Mouse (Mus musculus) stomach, embryonic 15.5 days (tissue): ENCODE data around the gene Ndufb5. TPM values are rescaled to one million over a fixed set of nuclear protein-coding genes. Genes with fewer than 3 reads are reported as not detected.
"Not testable (repeated sequence)": the region's sequence is repeated elsewhere in the genome, so short reads cannot be mapped to it uniquely, and the experiment has no call there.

Source experiments
- ATAC-seq: fragments of 200-750 bp; cut with Nextera tagmentation; 2 replicates; pipeline ENCODE4 v1.8.0; 2017; ENCODE audit warnings: low read depth, moderate number of reproducible peaks, moderate TSS enrichment; ENCODE audit not compliant: insufficient read depth, low FRiP score
- H3K27ac ChIP-seq: fragments of 300-500 bp; sonication (generic); 2 replicates; pipeline ENCODE4 v1.5.1; 2015; ENCODE audit warnings: mild to moderate bottlenecking, inconsistent platforms
- H3K27me3 ChIP-seq: fragments of 300-500 bp; sonication (generic); replicated peaks from 2 replicates; pipeline ENCODE4 v1.6.1; 2015; ENCODE audit warnings: inconsistent platforms
- H3K36me3 ChIP-seq: fragments of 300-500 bp; sonication (generic); 2 replicates; pipeline ENCODE4 v1.6.1; 2015; ENCODE audit warnings: inconsistent platforms
- H3K4me1 ChIP-seq: fragments of 300-500 bp; sonication (generic); 2 replicates; pipeline ENCODE4 v1.6.1; 2015; ENCODE audit warnings: inconsistent platforms
- H3K4me2 ChIP-seq: fragments of 300-500 bp; sonication (generic); 2 replicates; pipeline ENCODE4 v1.6.1; 2015; ENCODE audit warnings: mild to moderate bottlenecking, inconsistent platforms
- H3K4me3 ChIP-seq: fragments of 300-500 bp; sonication (generic); replicated peaks from 2 replicates; pipeline ENCODE4 v1.5.1; 2015; ENCODE audit warnings: inconsistent platforms
- H3K9ac ChIP-seq: fragments of 300-500 bp; sonication (generic); 2 replicates; pipeline ENCODE4 v1.6.1; 2015; ENCODE audit warnings: inconsistent platforms
- H3K9me3 ChIP-seq: fragments of 300-500 bp; sonication (generic); 2 replicates; pipeline ENCODE4 v1.6.1; 2016; ENCODE audit warnings: inconsistent platforms
- WGBS: fragments of 180-500 bp; shearing (Covaris S2); methylation state at CpG from one replicate; pipeline ENCODE4 v1.1.7; 2015; 5-methylcytosine and 5-hydroxymethylcytosine counted together
- polyA plus RNA-seq: library from polyadenylated mRNA; unstranded; fragments of >200 nt; fragmentation: Nextera tagmentation; extraction: Ambion mirVana; gene quantifications from 2 replicates; pipeline ENCODE4 v1.2.1, GENCODE M21; 2015

The Ndufb5 gene
- polyA plus RNA-seq, 1 experiment from 2014 or later, result 288 TPM

DNA sequence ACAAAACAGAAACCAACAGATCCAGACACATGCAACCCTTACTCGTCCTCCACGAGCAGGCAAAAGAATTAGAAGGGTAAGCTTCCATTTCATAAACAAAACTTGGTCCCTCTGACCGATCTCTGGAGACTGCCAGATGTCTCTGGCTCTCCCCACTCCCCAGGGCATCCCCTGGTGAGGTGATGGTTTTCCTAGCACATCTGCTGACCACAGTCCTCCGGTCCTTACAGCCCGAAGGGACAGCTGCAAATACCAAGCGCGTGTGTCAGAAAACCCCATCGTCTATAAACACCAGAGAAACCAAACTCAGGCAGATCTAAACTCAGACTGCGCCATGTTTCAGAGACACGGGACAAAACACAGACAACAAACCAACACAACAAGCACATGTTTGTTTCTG, 32.2 kb upstream of the Ndufb5 start:
- not testable (repeated sequence) for ATAC-seq
- WGBS, result 83% methylated on average over 10 of the region's 10 CpGs

DNA sequence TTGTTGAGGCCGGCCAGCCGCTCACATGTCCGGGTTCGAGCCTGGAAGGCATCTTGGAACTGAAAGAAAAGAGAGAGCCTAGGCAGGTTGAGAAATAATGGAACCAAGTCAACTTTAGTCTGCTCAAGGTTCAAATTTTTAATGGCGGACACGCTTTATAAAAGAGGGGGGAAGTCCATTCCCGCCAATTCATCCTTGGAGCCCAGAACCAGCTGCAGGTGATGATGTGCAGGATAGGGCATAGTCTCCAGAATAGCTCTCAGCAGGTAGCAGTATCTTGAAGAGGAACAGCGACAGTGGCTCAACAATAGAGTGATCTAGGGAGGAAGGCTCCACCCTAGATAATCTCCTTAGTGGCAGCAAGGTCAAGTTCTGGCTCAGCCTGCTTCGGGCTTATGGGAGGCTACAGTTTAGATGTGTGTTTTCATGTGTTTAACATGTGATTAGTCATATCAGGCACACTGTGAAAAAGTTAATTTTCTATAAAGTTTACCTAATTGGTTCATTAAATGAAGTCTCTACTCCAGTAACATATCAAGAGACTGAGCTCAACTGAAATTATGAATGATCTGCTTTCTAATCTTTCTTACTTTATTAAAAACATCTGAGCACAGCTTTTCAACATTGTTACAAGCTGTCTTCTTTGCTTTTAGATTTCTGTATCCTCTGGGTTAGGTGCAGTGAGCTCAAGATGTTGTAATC, 31.0 kb upstream of the Ndufb5 start, which contains the start of gene Actl6a:
Actl6a (plus strand) TSS at position 652 of the 702 bp plus-strand sequence.
- WGBS, result 77% methylated on average over 9 of the region's 9 CpGs
- H3K36me3 ChIP-seq, H3K9me3 ChIP-seq, H3K27me3 ChIP-seq, H3K4me1 ChIP-seq, H3K4me2 ChIP-seq, H3K9ac ChIP-seq, ATAC-seq, H3K27ac ChIP-seq, H3K4me3 ChIP-seq: not testable (repeated sequence)

More for the DNA sequence above, 32.2 kb upstream of the Ndufb5 start:
- H3K4me2 ChIP-seq, H3K4me3 ChIP-seq, H3K4me1 ChIP-seq, H3K9me3 ChIP-seq, H3K27me3 ChIP-seq, H3K36me3 ChIP-seq, H3K27ac ChIP-seq, H3K9ac ChIP-seq: not testable (repeated sequence)

- WGBS, result 2% methylated on average over 4 of the region's 4 CpGs
- no peak for ATAC-seq
- Histone ChIP-seq H3K27me3 (no peaks in the 10 kb centered on the region), H3K27ac (no peak overlapping the region), H3K36me3 (peaks cover 5% of the 10 kb centered on the region), H3K4me1 (peaks cover 4% of the 10 kb centered on the region; the same call in 1 of the 2 replicates), H3K9me3 (no peaks in the 10 kb centered on the region), H3K4me3 (peak overlapping the region; percentile 98), H3K4me2 (peak overlapping the region; percentile 66), H3K9ac (no peak overlapping the region)
Observed at GRCm38 (mm10) chr3:32708052-32708367, 28.8 kb upstream of the Ndufb5 start.

GRCm38 (mm10) chr3:32708368-32709231, 28.2 kb upstream of the Ndufb5 start:
- H3K4me3 ChIP-seq, result peak overlapping the region; percentile 98
- WGBS, result under 1% methylated on average over 89 of the region's 90 CpGs

GRCm38 (mm10) chr3:32709388-32709787, 27.4 kb upstream of the Ndufb5 start:
- H3K9me3 ChIP-seq, result no peaks in the 10 kb centered on the region
- 6% methylated on average over 9 of the region's 9 CpGs for WGBS
- H3K4me3 ChIP-seq, result peak overlapping the region; percentile 98
- H3K27ac ChIP-seq, result peak overlapping the region; percentile 92
- peak overlapping the region; percentile 97 for H3K9ac ChIP-seq
- H3K36me3 ChIP-seq, result peaks cover 10% of the 10 kb centered on the region
- no peaks in the 10 kb centered on the region for H3K27me3 ChIP-seq
- ATAC-seq, result no peak
- peak overlapping the region; percentile 66 for H3K4me2 ChIP-seq
- H3K4me1 ChIP-seq, result peaks cover 4% of the 10 kb centered on the region; the same call in 1 of the 2 replicates

More at GRCm38 (mm10) chr3:32708368-32709231, 28.2 kb upstream of the Ndufb5 start:
- Histone ChIP-seq H3K9ac (peak overlapping the region; percentile 97), H3K27me3 (no peaks in the 10 kb centered on the region), H3K9me3 (no peaks in the 10 kb centered on the region), H3K36me3 (peaks cover 9% of the 10 kb centered on the region), H3K4me1 (peaks cover 4% of the 10 kb centered on the region; the same call in 1 of the 2 replicates), H3K4me2 (peak overlapping the region; percentile 66), H3K27ac (peak overlapping the region; percentile 92)
- peak; percentile 100 for ATAC-seq

DNA sequence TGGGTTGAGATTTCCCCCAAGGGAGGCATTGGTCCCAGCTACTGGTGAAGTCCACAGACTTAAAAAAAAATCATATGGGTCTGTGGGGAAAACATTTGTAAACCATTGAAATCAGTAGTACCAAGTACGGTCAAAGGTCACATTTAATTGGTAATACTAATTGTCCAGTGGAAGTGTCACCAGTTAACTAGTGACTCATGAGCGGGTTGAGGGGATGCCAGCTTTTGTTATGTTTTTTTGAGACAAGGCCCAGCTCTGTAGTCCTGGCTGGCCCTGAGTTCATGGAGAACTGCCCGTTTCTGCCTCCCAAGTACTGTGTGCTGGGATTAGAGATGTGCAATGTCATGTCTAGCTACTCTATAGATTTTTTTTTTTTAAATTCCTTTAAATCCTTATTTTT, 23.1 kb upstream of the Ndufb5 start:
- no peak overlapping the region for H3K9ac ChIP-seq
- no peak overlapping the region for H3K4me2 ChIP-seq
- H3K36me3 ChIP-seq, result peaks cover 33% of the 10 kb centered on the region
- no peaks in the 10 kb centered on the region for H3K27me3 ChIP-seq
- H3K27ac ChIP-seq, result no peak overlapping the region
- 97% methylated on average over 3 of the region's 3 CpGs for WGBS
- peaks cover 4% of the 10 kb centered on the region; the same call in 1 of the 2 replicates for H3K4me1 ChIP-seq
- no peaks in the 10 kb centered on the region for H3K9me3 ChIP-seq
- H3K4me3 ChIP-seq, result no peak overlapping the region
- no peak for ATAC-seq

DNA sequence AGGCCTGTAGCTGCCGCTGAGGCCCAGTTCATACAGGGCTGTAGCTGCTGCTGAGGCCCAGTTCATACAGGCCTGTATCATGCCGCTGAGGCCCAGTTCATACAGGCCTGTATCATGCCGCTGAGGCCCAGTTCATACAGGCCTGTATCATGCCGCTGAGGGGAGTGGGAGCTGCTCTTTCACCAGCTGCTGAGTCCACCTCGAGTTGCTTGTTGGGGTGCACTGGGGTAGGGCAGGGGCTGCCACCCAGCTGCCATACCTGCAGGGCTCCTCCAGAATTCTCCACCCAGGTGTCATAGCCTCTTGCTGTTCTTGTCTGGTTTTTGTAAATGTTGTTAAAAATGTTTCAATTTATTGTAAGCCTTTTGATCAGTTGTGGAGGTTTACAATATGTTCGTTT, 19.4 kb upstream of the Ndufb5 start:
- H3K36me3 ChIP-seq, result peaks cover 56% of the 10 kb centered on the region

DNA sequence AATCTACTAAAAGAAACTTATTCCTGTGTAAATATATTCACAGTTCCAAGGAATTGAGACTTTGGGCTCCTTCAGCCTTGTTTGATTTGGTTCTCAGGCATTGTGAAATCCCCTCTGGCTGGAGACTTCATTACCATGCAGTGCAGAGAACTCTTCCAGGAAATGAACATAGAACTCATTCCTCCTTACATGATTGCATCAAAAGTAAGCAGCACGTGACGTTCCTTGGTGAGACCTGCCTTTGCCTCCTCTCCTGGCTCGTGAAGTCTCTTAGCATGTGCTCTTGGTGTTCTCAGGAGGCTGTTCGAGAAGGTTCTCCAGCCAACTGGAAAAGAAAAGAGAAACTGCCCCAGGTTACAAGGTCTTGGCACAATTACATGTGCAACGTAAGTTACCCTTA, 18.5 kb upstream of the Ndufb5 start:
- 93% methylated on average over 5 of the region's 5 CpGs for WGBS
- no peak overlapping the region for H3K4me3 ChIP-seq
- H3K9me3 ChIP-seq, result no peaks in the 10 kb centered on the region
- peaks cover 56% of the 10 kb centered on the region for H3K36me3 ChIP-seq
- no peaks in the 10 kb centered on the region for H3K4me1 ChIP-seq
- no peak overlapping the region for H3K27ac ChIP-seq
- no peak overlapping the region for H3K9ac ChIP-seq
- H3K4me2 ChIP-seq, result no peak overlapping the region
- H3K27me3 ChIP-seq, result no peaks in the 10 kb centered on the region
- no peak for ATAC-seq

More for the DNA sequence above, 19.4 kb upstream of the Ndufb5 start:
- H3K27ac ChIP-seq, H3K4me3 ChIP-seq, H3K9ac ChIP-seq, H3K4me2 ChIP-seq, H3K4me1 ChIP-seq, ATAC-seq, H3K27me3 ChIP-seq, H3K9me3 ChIP-seq: not testable (repeated sequence)
- WGBS, result 92% methylated on average over 6 of the region's 6 CpGs

GRCm38 (mm10) chr3:32724191-32724590, 12.6 kb upstream of the Ndufb5 start:
- WGBS, result 92% methylated on average over 7 of the region's 7 CpGs
- H3K4me2 ChIP-seq, result no peak overlapping the region
- no peaks in the 10 kb centered on the region for H3K9me3 ChIP-seq
- no peak overlapping the region for H3K4me3 ChIP-seq
- no peak overlapping the region for H3K27ac ChIP-seq
- H3K36me3 ChIP-seq, result peaks cover 55% of the 10 kb centered on the region
- no peak overlapping the region for H3K9ac ChIP-seq
- H3K27me3 ChIP-seq, result no peaks in the 10 kb centered on the region
- ATAC-seq, result no peak
- no peaks in the 10 kb centered on the region for H3K4me1 ChIP-seq

- Histone ChIP-seq H3K4me1 (no peaks in the 10 kb centered on the region), H3K9me3 (no peaks in the 10 kb centered on the region), H3K27ac (no peak overlapping the region), H3K4me3 (no peak overlapping the region), H3K9ac (no peak overlapping the region), H3K36me3 (peaks cover 57% of the 10 kb centered on the region), H3K4me2 (no peak overlapping the region), H3K27me3 (no peaks in the 10 kb centered on the region)
- WGBS, result 85% methylated on average over 5 of the region's 5 CpGs
- no peak for ATAC-seq
Observed at GRCm38 (mm10) chr3:32725951-32726350, 10.8 kb upstream of the Ndufb5 start.

GRCm38 (mm10) chr3:32727861-32728260, 8.9 kb upstream of the Ndufb5 start:
- Histone ChIP-seq H3K4me3 (no peak overlapping the region), H3K27me3 (no peaks in the 10 kb centered on the region), H3K4me1 (no peaks in the 10 kb centered on the region), H3K9ac (no peak overlapping the region), H3K9me3 (no peaks in the 10 kb centered on the region), H3K27ac (no peak overlapping the region), H3K4me2 (no peak overlapping the region), H3K36me3 (peaks cover 59% of the 10 kb centered on the region)
- WGBS, result 83% methylated on average over 4 of the region's 4 CpGs
- ATAC-seq, result no peak

DNA sequence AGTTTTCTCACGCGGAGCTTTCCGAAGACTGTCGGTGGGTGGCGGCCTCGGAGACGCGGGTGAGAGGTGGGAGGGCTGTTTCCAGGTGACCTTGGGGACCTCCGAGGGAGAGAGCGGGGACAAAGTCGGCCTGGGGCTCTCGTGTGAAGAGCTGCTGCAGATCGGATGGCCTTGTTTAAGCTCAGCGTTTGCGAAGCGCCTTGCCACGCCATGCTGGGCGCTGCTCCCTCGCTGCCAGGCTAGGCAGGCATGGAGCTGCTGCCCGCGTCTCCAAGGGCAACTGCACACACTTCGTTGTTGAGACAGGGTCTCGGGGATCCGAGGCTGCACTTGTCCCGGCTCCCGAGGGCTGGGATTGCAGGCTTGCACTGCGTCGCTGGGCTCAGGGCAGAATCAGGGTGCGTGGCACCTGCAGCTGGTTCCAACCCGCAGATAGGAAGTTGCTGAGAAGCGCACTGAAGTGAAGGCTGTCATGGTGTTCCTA, 424 bp downstream of the Ndufb5 start, which contains the start of gene Mrpl47:
Mrpl47 (minus strand) TSS at position 434 of the 484 bp plus-strand sequence.
- peak within 1 kb of the TSS; percentile 85 for H3K27ac ChIP-seq
- no peaks in the 10 kb centered on the region; the same call in 1 of the 2 replicates for H3K4me1 ChIP-seq
- H3K9ac ChIP-seq, result peak within 1 kb of the TSS; percentile 71
- H3K4me3 ChIP-seq, result peak within 1 kb of the TSS; percentile 96
- WGBS, result under 1% methylated on average over 31 of the region's 31 CpGs
- peaks cover 12% of the 10 kb centered on the region for H3K36me3 ChIP-seq
- H3K27me3 ChIP-seq, result no peaks in the 10 kb centered on the region
- peak; percentile 21 for ATAC-seq
- H3K4me2 ChIP-seq, result peak within 1 kb of the TSS; percentile 83
- no peaks in the 10 kb centered on the region for H3K9me3 ChIP-seq
